Mouse (Mus musculus) MEL (cell line): Measurements from ENCODE around the gene Olfr560. TPM values are rescaled to one million over a fixed set of nuclear protein-coding genes. Genes with fewer than 3 reads are reported as not detected.

Experiments used
- DNase-seq: peaks from one replicate; pipeline ENCODE4 v3.0.0; 2011; ENCODE audit warnings: low read depth, low spot score
- H3K27ac ChIP-seq: 2 replicates; pipeline ENCODE4 v1.5.1; 2012; ENCODE audit warnings: low read depth, mild to moderate bottlenecking, control low read depth, low read length, moderate library complexity; ENCODE audit not compliant: control insufficient read depth
- H3K27me3 ChIP-seq, 2 experiments: fragments of 150-350 bp in 1 of 2; sonication (generic) in 1 of 2; 2 replicates each; pipeline ENCODE4 v1.6.1; 2012; ENCODE audit warnings: low read length in 2 of 2, mild to moderate bottlenecking in 2 of 2, improper control_type of control experiment in 1 of 2, moderate library complexity in 1 of 2; ENCODE audit not compliant: insufficient read depth in 2 of 2, control insufficient read depth in 1 of 2
- H3K36me3 ChIP-seq, 2 experiments: 2 replicates each; pipeline ENCODE4 v1.6.1; 2012 to 2014; ENCODE audit warnings: low read length in 2 of 2, improper control_type of control experiment in 1 of 2, inconsistent platforms in 1 of 2, mild to moderate bottlenecking in 1 of 2; ENCODE audit not compliant: insufficient read depth in 2 of 2, control insufficient read depth in 1 of 2
- H3K4me1 ChIP-seq, 2 experiments: fragments of 150-350 bp in 1 of 2; sonication (generic) in 1 of 2; 2 replicates each; pipeline ENCODE4 v1.6.1; 2012; ENCODE audit warnings: low read length in 2 of 2, improper control_type of control experiment in 1 of 2, mild to moderate bottlenecking in 1 of 2; ENCODE audit not compliant: insufficient read depth in 2 of 2, control insufficient read depth in 1 of 2
- H3K4me3 ChIP-seq, 2 experiments: fragments of 150-350 bp in 1 of 2; sonication (generic) in 1 of 2; 2 replicates each; pipeline ENCODE4 v1.5.1; 2012; ENCODE audit warnings: low read depth in 2 of 2, low read length in 2 of 2, mild to moderate bottlenecking in 2 of 2, moderate library complexity in 2 of 2, control low read depth in 1 of 2, improper control_type of control experiment in 1 of 2; ENCODE audit not compliant: control insufficient read depth in 1 of 2, insufficient read depth in 1 of 2
- H3K79me2 ChIP-seq: 2 replicates; pipeline ENCODE4 v1.6.1; 2012; ENCODE audit warnings: mild to moderate bottlenecking, low read length, moderate library complexity; ENCODE audit not compliant: control insufficient read depth, poor library complexity, insufficient read depth
- H3K9ac ChIP-seq: 2 replicates; pipeline ENCODE4 v1.6.1; 2012; ENCODE audit warnings: low read depth, mild to moderate bottlenecking, control low read depth, low read length, moderate library complexity; ENCODE audit not compliant: control insufficient read depth, poor library complexity, severe bottlenecking
- H3K9me3 ChIP-seq: fragments of 150-350 bp; sonication (generic); replicated peaks from 2 replicates; pipeline ENCODE4 v1.6.1; 2012; ENCODE audit warnings: mild to moderate bottlenecking, low read length, improper control_type of control experiment, moderate library complexity; ENCODE audit not compliant: insufficient read depth
- BHLHE40 ChIP-seq: IDR thresholded peaks from 2 replicates; pipeline ENCODE4 v1.6.1; 2012; ENCODE audit warnings: low read depth, mild to moderate bottlenecking, inconsistent platforms, low read length, improper control_type of control experiment, borderline replicate concordance
- CHD1 ChIP-seq: IDR thresholded peaks from 2 replicates; pipeline ENCODE4 v1.6.1; 2012; ENCODE audit warnings: low read depth, mild to moderate bottlenecking, inconsistent platforms, low read length, improper control_type of control experiment
- CTCF ChIP-seq, 3 experiments: IDR thresholded peaks in 2 of 3; conservative IDR thresholded peaks in 1 of 3; 2 replicates each; pipeline ENCODE4 v1.5.1; 2011 to 2012; ENCODE audit warnings: low read length in 3 of 3, low read depth in 2 of 3, mild to moderate bottlenecking in 2 of 3, improper control_type of control experiment in 1 of 3, inconsistent platforms in 1 of 3, mixed read lengths in 1 of 3, moderate library complexity in 1 of 3; ENCODE audit not compliant: control insufficient read depth in 1 of 3, insufficient read depth in 1 of 3, poor library complexity in 1 of 3, severe bottlenecking in 1 of 3
- E2F4 ChIP-seq: IDR thresholded peaks from 2 replicates; pipeline ENCODE4 v1.6.1; 2011; ENCODE audit warnings: low read depth, low read length, improper control_type of control experiment, borderline replicate concordance
- ELF1 ChIP-seq: IDR thresholded peaks from 2 replicates; pipeline ENCODE4 v1.6.1; 2014; ENCODE audit warnings: low read depth, mild to moderate bottlenecking, inconsistent platforms, low read length, improper control_type of control experiment, moderate library complexity
- EP300 ChIP-seq, 2 experiments: IDR thresholded peaks; 2 replicates each; pipeline ENCODE4 v1.6.1; 2011; ENCODE audit warnings: improper control_type of control experiment in 2 of 2, low read length in 2 of 2, low read depth in 1 of 2, mild to moderate bottlenecking in 1 of 2
- ETS1 ChIP-seq: IDR thresholded peaks from 2 replicates; pipeline ENCODE4 v1.6.1; 2012; ENCODE audit warnings: low read depth, mild to moderate bottlenecking, inconsistent platforms, low read length, improper control_type of control experiment, moderate library complexity
- HCFC1 ChIP-seq: IDR thresholded peaks from 2 replicates; pipeline ENCODE4 v1.6.1; 2012; ENCODE audit warnings: low read depth, mild to moderate bottlenecking, inconsistent platforms, low read length, improper control_type of control experiment, moderate library complexity
- JUND ChIP-seq: IDR thresholded peaks from 2 replicates; pipeline ENCODE4 v1.6.1; 2011; ENCODE audit warnings: low read depth, mild to moderate bottlenecking, improper control_type of control experiment, low read length
- KAT2A ChIP-seq: conservative IDR thresholded peaks from 2 replicates; pipeline ENCODE4 v1.6.1; 2012; ENCODE audit warnings: low read depth, low read length, improper control_type of control experiment, inconsistent platforms
- MAFK ChIP-seq: IDR thresholded peaks from 2 replicates; pipeline ENCODE4 v1.6.1; 2011; ENCODE audit warnings: low read depth, mild to moderate bottlenecking, low read length, improper control_type of control experiment, borderline replicate concordance
- MAX ChIP-seq: IDR thresholded peaks from 2 replicates; pipeline ENCODE4 v1.6.1; 2011; ENCODE audit warnings: low read length, improper control_type of control experiment
- MAZ ChIP-seq: IDR thresholded peaks from 2 replicates; pipeline ENCODE4 v1.6.1; 2012; ENCODE audit warnings: low read depth, mild to moderate bottlenecking, inconsistent platforms, low read length, improper control_type of control experiment
- MEF2A ChIP-seq: IDR thresholded peaks from 2 replicates; pipeline ENCODE4 v1.6.1; 2014; ENCODE audit warnings: low read depth, mild to moderate bottlenecking, inconsistent platforms, low read length, improper control_type of control experiment; ENCODE audit not compliant: poor library complexity, insufficient replicate concordance, severe bottlenecking; ENCODE audit errors: extremely low read depth
- MXI1 ChIP-seq: IDR thresholded peaks from 2 replicates; pipeline ENCODE4 v1.6.1; 2011; ENCODE audit warnings: mild to moderate bottlenecking, low read depth, low read length, improper control_type of control experiment
- MYC ChIP-seq: IDR thresholded peaks from 2 replicates; pipeline ENCODE4 v1.6.1; 2011; ENCODE audit warnings: low read depth, mild to moderate bottlenecking, low read length, improper control_type of control experiment, moderate library complexity
- POLR2AphosphoS2 ChIP-seq: IDR thresholded peaks from 2 replicates; pipeline ENCODE4 v1.6.1; 2011; ENCODE audit warnings: low read length, improper control_type of control experiment
- RCOR1 ChIP-seq: IDR thresholded peaks from 2 replicates; pipeline ENCODE4 v1.6.1; 2012; ENCODE audit warnings: low read depth, mild to moderate bottlenecking, inconsistent platforms, low read length, improper control_type of control experiment
- SMC3 ChIP-seq: IDR thresholded peaks from 2 replicates; pipeline ENCODE4 v1.6.1; 2011; ENCODE audit warnings: low read depth, low read length, improper control_type of control experiment
- TAL1 ChIP-seq: IDR thresholded peaks from 2 replicates; pipeline ENCODE4 v1.6.1; 2012; ENCODE audit warnings: mild to moderate bottlenecking, inconsistent platforms, low read length, moderate library complexity, mixed read lengths
- TCF12 ChIP-seq: IDR thresholded peaks from 2 replicates; pipeline ENCODE4 v1.6.1; 2014; ENCODE audit warnings: low read depth, mild to moderate bottlenecking, inconsistent platforms, low read length, improper control_type of control experiment, moderate library complexity
- USF2 ChIP-seq, 2 experiments: IDR thresholded peaks; 2 replicates each; pipeline ENCODE4 v1.6.1; 2011 to 2012; ENCODE audit warnings: improper control_type of control experiment in 2 of 2, low read length in 2 of 2, borderline replicate concordance in 1 of 2, inconsistent platforms in 1 of 2, low read depth in 1 of 2, mild to moderate bottlenecking in 1 of 2; ENCODE audit not compliant: insufficient read depth in 1 of 2
- ZC3H11A ChIP-seq: IDR thresholded peaks from 2 replicates; pipeline ENCODE4 v1.6.1; 2012; ENCODE audit warnings: low read depth, mild to moderate bottlenecking, inconsistent platforms, low read length, improper control_type of control experiment
- ZKSCAN1 ChIP-seq: IDR thresholded peaks from 2 replicates; pipeline ENCODE4 v1.6.1; 2012; ENCODE audit warnings: low read depth, mild to moderate bottlenecking, inconsistent platforms, low read length, improper control_type of control experiment, moderate library complexity
- ZMIZ1 ChIP-seq: IDR thresholded peaks from 2 replicates; pipeline ENCODE4 v1.6.1; 2012; ENCODE audit warnings: low read depth, mild to moderate bottlenecking, inconsistent platforms, low read length, improper control_type of control experiment, moderate library complexity
- ZNF384 ChIP-seq: IDR thresholded peaks from 2 replicates; pipeline ENCODE4 v1.6.1; 2012; ENCODE audit warnings: low read depth, mild to moderate bottlenecking, inconsistent platforms, low read length, improper control_type of control experiment
- polyA plus RNA-seq, 2 experiments: library from polyadenylated mRNA; stranded (reverse) in 1 of 2; unstranded in 1 of 2; fragments of >175 nt in 1 of 2; fragments of >200 nt in 1 of 2; gene quantifications; 2 replicates each; pipeline versions ENCODE4 v1.2.1 to v1.2.4; 2012; ENCODE audit warnings: low replicate concordance in 2 of 2, low read depth in 1 of 2; ENCODE audit not compliant: insufficient read length in 2 of 2, insufficient read depth in 1 of 2, missing spikeins in 1 of 2
- total RNA-seq: library from RNA; depleted of rRNA; stranded (reverse); fragments of 300-350 nt; gene quantifications from 2 replicates; pipeline ENCODE4 v1.2.3, GENCODE M21; 2012; rRNA removed

Olfr560 gene
- total RNA-seq (not detected in 2 replicates), polyA plus RNA-seq (not detected)

- Histone ChIP-seq H3K79me2 (no peaks in the 10 kb centered on the region), H3K27ac (no peak within 1 kb of the TSS), H3K9ac (no peak within 1 kb of the TSS), H3K4me1 (no peaks in the 10 kb centered on the region), H3K9me3 (no peaks in the 10 kb centered on the region), H3K36me3 (no peaks in the 10 kb centered on the region), H3K27me3 (no peaks in the 10 kb centered on the region), H3K4me3 (no peak within 1 kb of the TSS)
- TF ChIP-seq HCFC1 (no peak), BHLHE40 (no peak), CTCF (IDR thresholded peaks at IDR 0.05 in 2 of 3, conservative IDR thresholded peaks at IDR 0.05 in 1 of 3; ENCODE audit: control insufficient read depth in 1 of 3, insufficient read depth in 1 of 3, low read depth in 2 of 3, low read length in 3 of 3, poor library complexity in 1 of 3, severe bottlenecking in 1 of 3) (no peak), POLR2AphosphoS2 (no peak), SMC3 (no peak), CHD1 (no peak), KAT2A (no peak), RCOR1 (no peak), ZC3H11A (no peak), ETS1 (no peak), MAX (no peak), MXI1 (no peak), MAFK (no peak), JUND (no peak), EP300 (IDR thresholded peaks at IDR 0.05; ENCODE audit: low read depth in 1 of 2, low read length in 2 of 2) (no peak), MAZ (no peak), ZNF384 (no peak), ZMIZ1 (no peak), TCF12 (no peak), USF2 (IDR thresholded peaks at IDR 0.05; ENCODE audit: borderline replicate concordance in 1 of 2, insufficient read depth in 1 of 2, low read depth in 1 of 2, low read length in 2 of 2) (no peak)
- DNase-seq = no peak
Observed at GRCm38 (mm10) chr7:102759266-102759665, at the start of gene Olfr560, which contains the start of gene Olfr78. Olfr560 (minus strand) TSS chr7:102759366. Olfr78 (minus strand) TSS chr7:102759471.

GRCm38 (mm10) chr7:102803180-102803579 is 44.0 kb upstream of the Olfr560 start, which contains the start of gene Olfr564:
Olfr564 (plus strand) TSS chr7:102803480.
- Histone ChIP-seq H3K4me1 (no peaks in the 10 kb centered on the region), H3K36me3 (no peaks in the 10 kb centered on the region), H3K9me3 (no peaks in the 10 kb centered on the region), H3K9ac (no peak within 1 kb of the TSS), H3K27me3 (no peaks in the 10 kb centered on the region), H3K4me3 (no peak within 1 kb of the TSS), H3K79me2 (no peaks in the 10 kb centered on the region), H3K27ac (no peak within 1 kb of the TSS)
- DNase-seq = no peak
- TF ChIP-seq KAT2A = no peak
- no peak for TF ChIP-seq USF2 (IDR thresholded peaks at IDR 0.05; ENCODE audit: borderline replicate concordance in 1 of 2, insufficient read depth in 1 of 2, low read depth in 1 of 2, low read length in 2 of 2)
- TF ChIP-seq MYC = no peak
- no peak for TF ChIP-seq CTCF (IDR thresholded peaks at IDR 0.05 in 2 of 3, conservative IDR thresholded peaks at IDR 0.05 in 1 of 3; ENCODE audit: control insufficient read depth in 1 of 3, insufficient read depth in 1 of 3, low read depth in 2 of 3, low read length in 3 of 3, poor library complexity in 1 of 3, severe bottlenecking in 1 of 3)
- no peak for TF ChIP-seq MAFK
- TF ChIP-seq MAX = no peak
- TF ChIP-seq POLR2AphosphoS2 = no peak
- TF ChIP-seq ELF1 = no peak
- TF ChIP-seq ETS1 = no peak
- TF ChIP-seq MEF2A = no peak
- no peak for TF ChIP-seq ZNF384
- TF ChIP-seq SMC3 = no peak
- no peak for TF ChIP-seq HCFC1
- no peak for TF ChIP-seq E2F4
- no peak for TF ChIP-seq CHD1
- no peak for TF ChIP-seq TAL1
- no peak for TF ChIP-seq MAZ
- no peak for TF ChIP-seq ZKSCAN1
